Mouse (Mus musculus) naive thymus-derived CD4-positive, alpha-beta T cell, adult 2 months (primary cell): Measurements from ENCODE around the gene Thumpd3.

ENCODE experiments used
- DNase-seq: peaks from one replicate; pipeline ENCODE4 v3.0.0-alpha.2; 2011; ENCODE audit warnings: low read depth

Thumpd3 gene

DNA sequence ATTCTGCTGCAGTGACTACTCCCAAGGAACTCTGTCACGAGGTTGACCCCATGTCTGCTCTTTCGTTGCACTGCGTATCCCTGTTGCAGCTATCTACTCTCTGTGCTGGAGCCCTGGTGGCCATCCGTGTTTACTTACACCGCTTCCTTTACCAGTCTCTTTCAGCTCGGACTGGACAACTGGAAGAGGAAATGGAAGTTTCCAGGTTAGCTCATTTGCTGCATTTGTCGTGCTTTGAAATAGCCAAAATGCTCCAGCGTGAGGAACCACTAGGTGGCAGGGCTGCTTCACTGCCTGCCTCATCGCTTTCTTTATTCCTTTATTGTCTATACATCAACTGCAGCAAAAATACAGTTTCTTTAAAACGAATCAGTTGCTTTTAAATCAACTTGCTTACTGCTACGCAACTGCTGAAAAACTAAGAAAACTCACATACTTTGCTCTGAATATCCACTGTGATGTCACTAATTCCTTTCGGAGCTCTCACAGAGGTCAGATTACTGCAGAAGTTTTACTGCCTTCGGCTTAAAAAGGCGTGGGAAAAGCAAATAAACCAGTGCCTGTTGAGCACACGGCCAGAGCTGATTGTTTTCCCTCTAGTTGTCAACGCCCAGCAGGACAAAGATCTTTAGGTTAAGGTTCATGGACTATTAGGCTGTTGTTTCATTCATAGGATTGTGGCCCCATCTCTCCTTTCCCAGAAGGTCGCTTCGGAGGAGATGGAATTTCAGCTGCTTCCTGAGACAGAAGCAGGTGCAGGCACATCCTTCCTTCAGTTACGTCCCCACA, 7.9 kb upstream of the Thumpd3 start:
- DNase-seq, result peak; percentile 84

- DNase-seq, result no peak
These were observed 7.3 kb upstream of the Thumpd3 start for GRCm38 (mm10) chr6:113038735-113039058.

- DNase-seq, result no peak
These were observed 5.7 kb upstream of the Thumpd3 start for GRCm38 (mm10) chr6:113040319-113040718.

- no peak for DNase-seq
These were observed 4.6 kb upstream of the Thumpd3 start for GRCm38 (mm10) chr6:113041215-113041990.

- DNase-seq, result no peak
These were observed 450 bp upstream of the Thumpd3 start for GRCm38 (mm10) chr6:113045575-113045974.

DNA sequence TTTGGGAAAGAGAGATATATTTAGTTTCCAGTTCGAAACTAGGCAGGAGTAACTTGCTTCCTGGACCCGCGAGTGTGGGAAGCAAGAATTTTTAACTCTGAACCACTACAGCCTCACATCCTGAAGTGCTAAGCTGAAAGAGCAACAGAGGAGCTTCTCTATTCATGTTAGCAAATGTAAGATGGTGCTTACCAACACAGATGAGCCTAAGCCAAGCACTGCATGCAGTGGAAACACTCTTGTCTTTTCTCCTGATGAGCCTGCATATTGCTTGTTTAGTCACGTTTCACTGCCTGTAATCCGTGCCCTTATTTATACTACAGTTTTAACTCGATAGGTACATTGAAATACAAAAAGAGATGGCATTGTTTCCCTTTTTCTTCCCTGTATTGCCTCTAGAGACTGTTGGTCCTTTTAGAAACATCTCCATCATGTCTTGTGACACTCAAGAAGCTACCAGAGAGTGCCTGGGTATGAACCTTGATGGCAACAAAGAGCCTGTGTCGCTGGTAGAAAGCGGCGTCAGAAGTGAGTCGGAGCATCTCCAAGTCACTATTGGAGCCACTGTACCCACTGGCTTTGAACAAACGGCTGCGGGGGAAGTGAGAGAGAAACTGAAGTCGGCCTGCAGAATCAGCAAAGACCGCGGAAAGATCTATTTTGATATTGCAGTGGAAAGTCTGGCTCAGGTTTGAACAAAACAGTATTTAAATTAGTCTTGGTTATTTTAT, 1.2 kb downstream of the Thumpd3 start:
- DNase-seq, result peak; percentile 44

GRCm38 (mm10) chr6:113048371-113048770, 2.3 kb downstream of the Thumpd3 start:
- no peak for DNase-seq

DNA sequence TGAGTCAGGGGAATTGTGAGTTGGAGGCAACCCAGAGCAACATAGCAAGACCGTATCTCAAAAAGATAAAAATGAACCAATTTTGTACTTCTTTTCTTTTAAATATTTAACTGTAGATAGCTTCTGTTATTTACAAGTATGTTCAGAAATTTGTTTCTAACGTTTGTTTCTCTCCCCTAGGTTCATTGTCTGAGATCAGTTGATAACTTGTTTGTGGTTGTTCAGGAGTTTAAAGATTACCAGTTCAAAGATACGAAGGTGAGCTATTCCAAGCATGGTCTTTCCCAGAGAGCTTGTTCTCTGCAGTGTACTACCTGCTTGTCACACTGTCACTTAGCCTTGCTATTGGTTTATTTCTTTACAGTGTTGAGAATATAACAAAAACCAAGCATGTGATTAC, 3.1 kb downstream of the Thumpd3 start:
- no peak for DNase-seq

- no peak for DNase-seq
These were observed 6.9 kb downstream of the Thumpd3 start for GRCm38 (mm10) chr6:113052972-113053371.

DNA sequence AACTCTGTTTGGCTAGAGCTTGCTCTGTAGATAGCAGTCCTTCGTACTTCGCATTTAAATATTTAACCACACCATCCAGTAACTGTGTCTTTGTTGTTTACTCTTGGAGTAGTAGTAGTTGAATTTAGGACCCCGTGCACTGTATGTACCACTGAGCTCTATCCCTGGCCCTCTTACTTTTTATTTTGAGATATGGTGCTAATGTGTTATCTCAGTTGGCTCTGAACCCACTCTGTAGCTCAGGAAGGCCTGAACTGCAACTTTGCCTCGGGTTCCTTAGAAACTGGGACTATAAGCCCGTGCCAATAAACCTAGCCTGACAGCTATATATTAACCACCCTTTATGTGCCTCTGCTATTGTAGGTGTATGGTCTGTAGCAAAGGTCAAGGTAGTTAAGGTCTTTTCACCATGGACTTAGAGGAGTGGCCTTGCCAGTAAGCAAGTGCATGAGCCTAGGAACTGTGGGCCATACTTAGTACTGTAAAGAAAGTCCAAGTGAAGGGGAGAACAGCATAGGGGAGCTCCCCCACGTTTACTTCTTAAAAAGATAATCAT, 8.6 kb downstream of the Thumpd3 start:
- no peak for DNase-seq

- DNase-seq, result no peak
These were observed 15.0 kb downstream of the Thumpd3 start for GRCm38 (mm10) chr6:113060892-113061563.

GRCm38 (mm10) chr6:113062253-113062652, 16.2 kb downstream of the Thumpd3 start:
- no peak for DNase-seq

DNA sequence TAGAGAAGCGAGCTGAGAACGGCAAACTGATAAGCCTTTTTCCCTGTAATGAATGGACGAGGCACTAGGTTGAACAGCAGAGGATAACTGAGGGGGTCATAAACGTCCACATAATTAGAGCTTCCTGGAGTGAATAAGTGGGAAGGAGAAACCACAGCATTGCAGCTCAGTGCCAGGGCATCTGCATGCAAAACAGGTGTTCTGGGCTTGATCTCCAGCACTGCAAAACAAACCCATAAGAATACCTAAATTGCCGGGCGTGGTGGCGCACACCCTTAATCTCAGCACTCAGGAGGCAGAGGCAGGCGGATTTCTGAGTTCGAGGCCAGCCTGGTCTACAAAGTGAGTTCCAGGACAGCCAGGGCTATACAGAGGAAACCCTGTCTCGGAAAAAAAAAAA, 17.3 kb downstream of the Thumpd3 start:
- no peak for DNase-seq

DNA sequence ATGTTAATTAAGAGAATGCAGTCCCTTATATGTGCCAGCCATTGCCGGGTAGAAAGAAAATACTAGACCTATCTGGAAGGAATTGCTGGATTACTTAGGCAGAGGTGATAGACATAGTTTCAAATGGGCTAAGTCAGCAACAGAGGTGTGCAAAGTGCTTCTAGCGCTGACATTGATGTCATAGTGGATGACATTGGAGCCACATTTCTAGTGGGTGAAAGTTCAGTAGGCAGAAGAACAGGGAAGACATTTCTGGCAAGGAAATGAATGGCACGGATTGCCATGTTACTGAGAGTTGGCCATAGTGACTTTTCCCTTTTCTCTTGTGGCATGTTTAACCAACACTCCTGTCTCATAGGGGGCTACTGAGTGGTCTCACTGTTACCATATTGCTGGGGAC, 19.2 kb downstream of the Thumpd3 start:
- no peak for DNase-seq

DNA sequence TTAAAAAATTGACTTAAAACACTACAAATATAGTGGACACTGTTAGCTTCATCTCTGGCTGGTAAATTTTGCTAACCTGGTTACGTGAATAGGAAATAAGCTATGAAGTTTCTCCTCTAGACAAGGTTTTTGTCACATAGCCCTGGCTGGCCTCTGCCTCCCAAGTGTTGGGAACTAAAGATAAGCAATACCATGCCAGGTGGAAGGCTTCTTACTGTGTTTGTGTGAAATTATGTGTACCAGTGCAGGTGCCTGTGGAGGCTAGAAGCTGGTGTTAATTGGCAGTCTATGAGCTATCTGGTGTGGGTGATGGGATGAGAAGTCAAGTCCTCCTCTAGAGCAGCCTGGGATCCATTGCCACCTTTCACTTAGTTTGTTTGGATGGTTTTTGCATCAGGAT, 23.1 kb downstream of the Thumpd3 start:
- no peak for DNase-seq

GRCm38 (mm10) chr6:113075261-113075660, 29.2 kb downstream of the Thumpd3 start:
- DNase-seq, result peak; percentile 26

DNA sequence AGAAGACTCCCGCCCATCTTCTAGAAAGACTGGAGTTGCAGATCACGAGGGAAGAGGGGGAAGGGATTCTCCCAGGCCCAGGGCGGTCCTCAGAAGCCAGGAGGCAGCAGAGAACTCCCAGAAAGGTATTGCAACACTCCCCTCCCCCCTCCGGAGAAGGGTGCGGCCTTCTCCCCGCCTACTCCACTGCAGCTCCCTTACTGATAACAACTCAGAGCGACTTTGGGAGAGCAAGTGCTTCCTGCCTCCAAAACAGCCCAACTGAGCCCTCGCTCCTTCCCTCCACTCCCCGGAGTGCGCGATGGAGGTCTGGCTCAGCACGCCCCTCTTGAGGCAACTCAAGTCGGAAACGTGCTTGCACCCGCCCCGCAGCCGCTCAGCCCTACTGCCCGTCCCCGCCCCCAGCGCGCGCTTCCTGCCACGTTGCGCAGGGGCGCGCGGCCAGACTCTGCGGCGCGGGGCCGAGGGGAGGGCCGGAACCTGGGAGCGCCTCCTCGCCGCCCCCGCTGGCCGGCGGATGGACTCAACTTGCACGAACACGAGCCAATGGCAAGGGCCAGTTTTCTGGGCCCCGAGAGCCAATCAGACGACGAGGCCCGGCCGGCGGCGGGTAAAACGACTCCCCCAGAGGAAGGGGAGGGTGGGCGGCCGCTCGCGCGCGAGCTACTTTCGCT, 30.1 kb downstream of the Thumpd3 start:
- DNase-seq, result peak; percentile 92

DNA sequence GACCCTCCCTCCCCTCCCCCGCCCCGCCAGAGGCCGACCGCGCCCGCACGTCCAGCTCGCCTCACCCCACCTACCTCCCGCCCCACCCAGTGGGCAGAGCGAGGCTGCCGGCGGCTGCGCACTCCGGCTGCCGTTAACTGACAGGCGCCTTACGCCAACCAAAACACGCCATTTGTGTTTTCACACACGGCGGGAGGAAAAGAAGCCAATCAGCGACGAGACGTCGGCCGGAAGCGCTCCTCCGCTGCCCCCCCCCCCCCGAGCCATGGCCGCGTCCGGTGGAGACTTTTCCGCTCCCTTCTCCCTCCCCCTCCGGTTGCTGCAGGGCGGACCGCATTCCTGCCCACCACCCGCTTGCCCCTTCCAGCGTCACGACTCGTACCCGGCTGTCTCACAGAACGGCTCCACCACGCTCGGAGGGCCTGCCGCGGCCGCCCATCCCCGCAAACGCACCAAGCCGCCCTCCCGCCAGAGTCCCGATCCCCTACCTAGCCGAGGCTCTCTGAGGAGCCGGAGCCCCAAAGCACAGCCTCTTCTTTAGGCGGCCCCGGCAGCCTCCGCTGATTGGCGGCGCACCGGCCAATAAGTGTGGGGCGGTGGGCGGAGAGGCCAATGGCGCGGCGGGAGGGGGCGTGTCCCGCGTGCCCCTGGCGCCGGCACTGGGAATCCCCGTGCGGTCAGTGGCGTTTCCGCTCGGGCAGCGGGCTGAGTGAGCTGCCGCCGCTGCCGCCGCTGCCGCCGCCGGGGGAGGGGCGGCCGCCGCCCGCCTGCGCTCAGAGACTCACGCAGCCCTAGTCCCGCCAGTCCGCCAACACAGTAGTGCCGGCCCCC, 30.9 kb downstream of the Thumpd3 start, which contains the start of gene Setd5:
TSS of gene Setd5 (plus strand) at position 680 of the 831 bp plus-strand sequence.
- peak; percentile 98 for DNase-seq

- DNase-seq, result no peak
These were observed 31.6 kb downstream of the Thumpd3 start for GRCm38 (mm10) chr6:113077569-113078030.

DNA sequence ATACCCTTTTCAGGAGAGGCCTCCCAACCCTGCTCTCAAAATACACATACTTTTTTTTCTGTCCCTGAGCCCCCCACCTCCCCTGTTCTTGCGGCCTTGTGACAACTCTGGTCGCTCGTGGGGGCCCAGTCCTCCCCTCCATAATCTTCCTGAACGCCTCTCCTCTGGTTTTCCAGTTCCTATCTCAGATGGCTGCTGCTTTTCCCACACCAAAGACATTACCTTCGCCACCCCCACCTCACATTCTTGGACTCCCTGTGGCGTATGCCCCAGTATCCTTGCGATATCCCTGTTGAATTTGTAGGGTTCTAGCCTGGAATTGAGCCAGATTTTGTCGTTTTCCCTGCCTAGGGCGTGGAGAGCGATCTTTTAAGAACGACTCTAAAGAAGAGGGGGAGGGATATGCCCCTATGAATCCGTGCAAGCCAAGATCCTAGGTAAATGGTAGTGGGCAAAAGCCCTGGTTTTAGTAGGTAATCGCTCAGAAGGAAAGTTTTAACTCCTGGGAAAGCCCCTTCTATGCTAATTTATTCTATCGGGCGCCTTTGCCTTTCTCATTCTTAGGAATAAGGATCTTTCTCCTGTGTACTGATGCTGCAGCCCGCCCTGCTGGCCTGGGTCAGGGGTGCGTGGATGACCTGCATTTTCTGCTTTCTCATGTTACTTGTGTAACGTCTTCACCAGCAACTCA, 32.2 kb downstream of the Thumpd3 start:
- DNase-seq, result peak; percentile 37
